Mouse (Mus musculus): ENCODE results near the gene Mndal. TPM values are rescaled to one million over a fixed set of nuclear protein-coding genes. Genes with fewer than 3 reads are reported as not detected.
"Not testable (repeated sequence)": the region's sequence is repeated elsewhere in the genome, so short reads cannot be mapped to it uniquely, and the experiment has no call there.

Gene Mndal
- polyA plus RNA-seq, 1 experiment from 2014 or later = 11.6 TPM

GRCm38 (mm10) chr1:173868586-173868985 is 73.7 kb downstream of the Mndal start:
- H3K36me3 ChIP-seq (replicated peaks; ENCODE audit: insufficient read depth, low read length); H3K4me1 ChIP-seq (ENCODE audit: insufficient read depth); H3K27me3 ChIP-seq (ENCODE audit: insufficient read depth, low read length); H3K4me3 ChIP-seq (ENCODE audit: low read depth, low read length); H3K9ac ChIP-seq (replicated peaks); H3K4me2 ChIP-seq (ENCODE audit: low read depth, low read length); H3K27ac ChIP-seq (ENCODE audit: low read depth); DNase-seq; H3K9me3 ChIP-seq (ENCODE audit: low read length); ATAC-seq: not testable (repeated sequence)
- WGBS (ENCODE audit: insufficient replicate concordance) = 66% methylated on average over 1 of the region's 1 CpGs

- no peak overlapping the region for H3K4me3 ChIP-seq (ENCODE audit: low read depth, low read length)
- WGBS (ENCODE audit: insufficient replicate concordance) = 77% methylated on average over 12 of the region's 12 CpGs
- H3K4me2 ChIP-seq (ENCODE audit: low read depth, low read length) = no peak overlapping the region
- TF ChIP-seq EP300 (IDR thresholded peaks at IDR 0.05; ENCODE audit: low read depth) (no peak), CTCF (IDR thresholded peaks at IDR 0.05; ENCODE audit: low read depth) (no peak)
- DNase-seq (no peak), ATAC-seq (peak; percentile 77)
- no peaks in the 10 kb centered on the region for H3K27me3 ChIP-seq (ENCODE audit: insufficient read depth, low read length)
- H3K27ac ChIP-seq (ENCODE audit: low read depth) = no peak overlapping the region
- H3K4me1 ChIP-seq (ENCODE audit: insufficient read depth) = no peaks in the 10 kb centered on the region
- no peak overlapping the region for H3K9ac ChIP-seq (replicated peaks)
- no peaks in the 10 kb centered on the region for H3K9me3 ChIP-seq (ENCODE audit: low read length)
- no peaks in the 10 kb centered on the region for H3K36me3 ChIP-seq (replicated peaks; ENCODE audit: insufficient read depth, low read length)
Observed at GRCm38 (mm10) chr1:173866504-173866903, 75.8 kb downstream of the Mndal start.

- not testable (repeated sequence) for DNase-seq; H3K4me2 ChIP-seq (ENCODE audit: low read depth, low read length); H3K9ac ChIP-seq (replicated peaks); ATAC-seq; H3K36me3 ChIP-seq (replicated peaks; ENCODE audit: insufficient read depth, low read length); H3K9me3 ChIP-seq (ENCODE audit: low read length); H3K27me3 ChIP-seq (ENCODE audit: insufficient read depth, low read length); H3K4me3 ChIP-seq (ENCODE audit: low read depth, low read length); H3K27ac ChIP-seq (ENCODE audit: low read depth); H3K4me1 ChIP-seq (ENCODE audit: insufficient read depth)
- TF ChIP-seq CTCF (IDR thresholded peaks at IDR 0.05; ENCODE audit: low read depth) = peak; percentile 30
Observed at GRCm38 (mm10) chr1:173853711-173854110, 88.6 kb downstream of the Mndal start.

- not testable (repeated sequence) for H3K4me3 ChIP-seq (ENCODE audit: low read depth, low read length); H3K4me2 ChIP-seq (ENCODE audit: low read depth, low read length); ATAC-seq; H3K36me3 ChIP-seq (replicated peaks; ENCODE audit: insufficient read depth, low read length); H3K27ac ChIP-seq (ENCODE audit: low read depth); H3K9me3 ChIP-seq (ENCODE audit: low read length); H3K4me1 ChIP-seq (ENCODE audit: insufficient read depth); H3K9ac ChIP-seq (replicated peaks); H3K27me3 ChIP-seq (ENCODE audit: insufficient read depth, low read length); DNase-seq
- 58% methylated on average over 4 of the region's 4 CpGs for WGBS (ENCODE audit: insufficient replicate concordance)
Observed at GRCm38 (mm10) chr1:173852853-173853252, 89.4 kb downstream of the Mndal start.

- not testable (repeated sequence) for H3K36me3 ChIP-seq (replicated peaks; ENCODE audit: insufficient read depth, low read length); H3K9ac ChIP-seq (replicated peaks); ATAC-seq; H3K4me2 ChIP-seq (ENCODE audit: low read depth, low read length); H3K4me1 ChIP-seq (ENCODE audit: insufficient read depth); H3K27me3 ChIP-seq (ENCODE audit: insufficient read depth, low read length); H3K4me3 ChIP-seq (ENCODE audit: low read depth, low read length); H3K27ac ChIP-seq (ENCODE audit: low read depth); H3K9me3 ChIP-seq (ENCODE audit: low read length); DNase-seq
- WGBS (ENCODE audit: insufficient replicate concordance) = 56% methylated on average over 4 of the region's 4 CpGs
Observed at GRCm38 (mm10) chr1:173846193-173846592, 96.1 kb downstream of the Mndal start.

- Histone ChIP-seq H3K4me3 (ENCODE audit: low read depth, low read length) (no peak overlapping the region), H3K9me3 (ENCODE audit: low read length) (no peaks in the 10 kb centered on the region), H3K36me3 (replicated peaks; ENCODE audit: insufficient read depth, low read length) (no peaks in the 10 kb centered on the region), H3K9ac (replicated peaks) (no peak overlapping the region), H3K4me1 (ENCODE audit: insufficient read depth) (0 out of 2 replicates have a peak, but pooled peaks cover 2% of the 10 kb centered on the region), H3K27ac (ENCODE audit: low read depth) (no peak overlapping the region), H3K27me3 (ENCODE audit: insufficient read depth, low read length) (no peaks in the 10 kb centered on the region), H3K4me2 (ENCODE audit: low read depth, low read length) (no peak overlapping the region)
- ATAC-seq = peak; percentile 93
- no peak for TF ChIP-seq CTCF (IDR thresholded peaks at IDR 0.05; ENCODE audit: low read depth)
- peak; percentile 91 for TF ChIP-seq EP300 (IDR thresholded peaks at IDR 0.05; ENCODE audit: low read depth)
- DNase-seq = peak; percentile 17
- 59% methylated on average over 1 of the region's 1 CpGs for WGBS (ENCODE audit: insufficient replicate concordance)
Observed at GRCm38 (mm10) chr1:173844754-173845153, 97.5 kb downstream of the Mndal start.

- H3K27me3 ChIP-seq (ENCODE audit: insufficient read depth, low read length) = not testable (repeated sequence)
Observed at GRCm38 (mm10) chr1:173821481-173821803, 120.8 kb downstream of the Mndal start.

GRCm38 (mm10) chr1:173820794-173821480 is 121.4 kb downstream of the Mndal start:
- not testable (repeated sequence) for DNase-seq; H3K27ac ChIP-seq (ENCODE audit: low read depth); H3K9ac ChIP-seq (replicated peaks); H3K4me2 ChIP-seq (ENCODE audit: low read depth, low read length); H3K36me3 ChIP-seq (replicated peaks; ENCODE audit: insufficient read depth, low read length); H3K4me3 ChIP-seq (ENCODE audit: low read depth, low read length); H3K4me1 ChIP-seq (ENCODE audit: insufficient read depth); H3K27me3 ChIP-seq (ENCODE audit: insufficient read depth, low read length); H3K9me3 ChIP-seq (ENCODE audit: low read length); ATAC-seq
- WGBS (ENCODE audit: insufficient replicate concordance) = 72% methylated on average over 2 of the region's 2 CpGs

More at GRCm38 (mm10) chr1:173821481-173821803, 120.8 kb downstream of the Mndal start:
- H3K4me1 ChIP-seq (ENCODE audit: insufficient read depth); DNase-seq; H3K9me3 ChIP-seq (ENCODE audit: low read length); ATAC-seq; H3K4me2 ChIP-seq (ENCODE audit: low read depth, low read length); H3K9ac ChIP-seq (replicated peaks); H3K4me3 ChIP-seq (ENCODE audit: low read depth, low read length); H3K36me3 ChIP-seq (replicated peaks; ENCODE audit: insufficient read depth, low read length); H3K27ac ChIP-seq (ENCODE audit: low read depth): not testable (repeated sequence)
- WGBS (ENCODE audit: insufficient replicate concordance) = 49% methylated on average over 2 of the region's 2 CpGs

- not testable (repeated sequence) for H3K36me3 ChIP-seq (replicated peaks; ENCODE audit: insufficient read depth, low read length); H3K9ac ChIP-seq (replicated peaks); H3K27me3 ChIP-seq (ENCODE audit: insufficient read depth, low read length); H3K4me3 ChIP-seq (ENCODE audit: low read depth, low read length); H3K27ac ChIP-seq (ENCODE audit: low read depth); H3K9me3 ChIP-seq (ENCODE audit: low read length); H3K4me2 ChIP-seq (ENCODE audit: low read depth, low read length); DNase-seq; H3K4me1 ChIP-seq (ENCODE audit: insufficient read depth)
- peak; percentile 83 for ATAC-seq
- 37% methylated on average over 2 of the region's 2 CpGs for WGBS (ENCODE audit: insufficient replicate concordance)
Observed at GRCm38 (mm10) chr1:173809294-173809693, 133.0 kb downstream of the Mndal start.

Data from liver, postnatal 0 days (tissue).